Mouse (Mus musculus): Measurements from ENCODE around the gene Ggt6.

The Ggt6 gene

GRCm38 (mm10) chr11:72434963-72435693 is at the start of gene Ggt6:
TSS of gene Ggt6 (plus strand) at chr11:72435526.
- DNase-seq, result no peak

GRCm38 (mm10) chr11:72388113-72388529 is 47.2 kb upstream of the Ggt6 start:
- DNase-seq, result no peak

GRCm38 (mm10) chr11:72389407-72390142 is 45.8 kb upstream of the Ggt6 start:
- DNase-seq, result no peak

GRCm38 (mm10) chr11:72391181-72391580 is 44.1 kb upstream of the Ggt6 start:
- DNase-seq, result no peak

- DNase-seq, result no peak
Measured at GRCm38 (mm10) chr11:72393243-72393642, 42.1 kb upstream of the Ggt6 start.

DNA sequence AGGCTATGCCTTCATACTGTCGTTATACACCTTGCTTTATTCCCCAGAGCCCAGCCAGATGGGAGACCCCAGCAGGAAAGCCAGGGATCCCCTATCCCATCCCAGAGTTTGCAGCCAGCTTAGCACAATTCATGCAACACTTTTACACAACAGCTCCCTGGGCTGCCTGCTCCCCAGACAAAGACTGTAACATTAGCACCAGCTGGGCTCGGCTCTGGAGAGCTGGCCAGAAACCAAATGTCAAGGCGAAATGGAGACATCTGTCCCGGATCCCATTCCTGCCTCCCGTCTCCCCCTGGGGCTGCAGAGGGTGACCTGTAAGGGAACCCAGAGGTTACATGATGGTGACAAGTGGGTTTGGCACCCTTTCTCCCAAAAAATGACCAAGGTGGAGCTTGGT is 41.7 kb upstream of the Ggt6 start:
- DNase-seq, result no peak

- DNase-seq, result no peak
Measured at GRCm38 (mm10) chr11:72394694-72395093, 40.6 kb upstream of the Ggt6 start.

DNA sequence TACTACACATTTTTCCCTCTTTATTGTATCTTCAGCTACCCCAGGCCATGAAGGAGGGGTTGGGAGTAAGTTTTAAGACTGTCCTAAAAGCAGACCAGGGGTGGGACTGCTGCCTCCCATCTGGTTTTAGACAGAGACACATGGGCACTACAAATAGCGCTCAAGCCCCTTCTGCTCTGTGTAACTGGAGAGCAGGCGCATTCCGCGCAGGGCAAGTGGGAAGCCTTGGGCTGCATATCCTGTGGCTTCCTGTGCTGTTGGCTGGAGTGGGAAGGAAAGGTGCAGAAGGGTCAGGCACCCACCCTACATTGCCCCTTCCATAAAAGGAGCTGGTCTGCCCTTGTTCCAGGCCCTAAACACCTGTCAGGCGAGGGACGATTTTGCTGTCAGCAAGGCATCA is 39.7 kb upstream of the Ggt6 start:
- no peak for DNase-seq

GRCm38 (mm10) chr11:72396621-72397020 is 38.7 kb upstream of the Ggt6 start:
- no peak for DNase-seq

DNA sequence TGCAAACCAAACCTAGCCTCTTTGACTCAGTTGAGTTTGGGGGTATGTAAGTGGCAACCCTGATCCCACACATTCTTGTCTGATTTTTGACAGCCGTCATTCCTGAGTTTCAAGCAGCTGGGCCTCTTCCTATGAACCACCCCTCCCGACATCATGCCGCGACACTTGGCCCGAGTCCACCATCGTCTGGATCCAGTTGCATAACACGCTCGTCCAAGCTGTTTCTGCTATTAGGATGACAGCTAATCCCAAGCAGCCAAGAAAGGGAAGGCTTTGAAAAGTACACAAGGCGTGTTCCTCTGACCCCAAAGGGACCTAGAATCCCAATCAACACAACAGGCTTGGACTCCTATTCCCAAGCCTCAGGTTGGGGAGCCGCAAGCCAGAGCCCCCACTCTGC is 38.3 kb upstream of the Ggt6 start:
- DNase-seq, result no peak

GRCm38 (mm10) chr11:72397811-72398525 is 37.4 kb upstream of the Ggt6 start:
- DNase-seq, result no peak

- no peak for DNase-seq
Measured at GRCm38 (mm10) chr11:72401068-72401467, 34.3 kb upstream of the Ggt6 start.

DNA sequence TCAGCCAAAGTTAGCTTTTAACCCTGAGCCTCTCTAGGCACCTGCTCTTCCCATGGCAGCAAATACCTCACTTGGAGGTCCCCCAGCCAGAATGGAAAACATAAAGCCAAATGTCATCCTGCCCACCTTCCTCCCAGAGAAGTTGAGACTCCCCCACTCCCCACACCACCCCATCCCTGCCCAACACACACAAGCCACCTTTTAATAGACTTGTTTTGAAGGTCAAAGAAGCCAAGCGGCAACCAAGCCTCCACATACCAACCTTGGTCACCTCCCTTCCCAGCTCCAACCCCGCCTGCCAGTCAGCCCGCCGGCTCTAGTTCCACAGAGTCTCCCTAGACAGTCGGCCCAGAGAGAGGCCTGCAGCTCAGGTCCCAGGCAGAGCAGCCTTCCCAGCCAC is 33.3 kb upstream of the Ggt6 start:
- no peak for DNase-seq

DNA sequence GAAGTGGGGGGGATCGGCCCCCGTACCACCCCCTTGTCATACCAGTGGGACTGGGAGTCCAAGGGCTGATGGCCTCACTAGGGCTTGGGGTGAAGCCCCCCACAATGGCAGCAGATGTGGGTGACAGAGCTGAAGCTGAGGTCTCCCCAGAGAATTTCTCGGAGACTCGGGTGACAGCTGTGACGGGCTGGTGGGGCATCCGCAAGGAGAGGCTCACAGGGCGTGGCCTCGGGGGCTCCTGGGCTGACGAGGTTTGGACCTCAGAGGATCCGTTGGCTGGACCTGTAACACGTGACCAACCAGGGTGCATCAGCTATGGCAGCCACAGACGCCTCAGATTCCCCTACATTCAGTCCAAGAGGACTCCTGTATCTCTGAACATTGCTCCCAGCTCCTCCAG is 32.4 kb upstream of the Ggt6 start:
- no peak for DNase-seq

GRCm38 (mm10) chr11:72405532-72405931 is 29.8 kb upstream of the Ggt6 start:
- no peak for DNase-seq

GRCm38 (mm10) chr11:72406079-72406675 is 29.1 kb upstream of the Ggt6 start:
- no peak for DNase-seq

- DNase-seq, result no peak
Measured at GRCm38 (mm10) chr11:72407081-72407480, 28.2 kb upstream of the Ggt6 start.

DNA sequence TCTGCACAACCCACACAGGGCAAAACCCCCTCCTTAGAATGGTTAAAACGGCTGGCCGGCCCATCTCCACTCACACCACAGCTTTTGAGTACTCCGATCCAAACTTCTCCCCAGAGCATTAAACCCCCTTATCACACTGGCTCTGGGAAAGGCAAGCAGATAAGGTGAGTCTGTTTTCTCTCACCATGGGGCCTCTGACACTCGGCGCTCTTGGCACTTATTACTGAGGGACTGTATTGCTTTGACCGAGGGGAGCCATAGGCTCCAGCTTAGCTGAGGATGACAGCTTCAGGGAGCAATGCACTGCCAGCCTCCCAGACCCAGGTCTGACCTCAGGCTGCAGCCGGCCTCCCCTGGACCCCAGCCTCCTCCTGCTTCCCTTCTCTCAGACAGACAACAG is 27.8 kb upstream of the Ggt6 start:
- DNase-seq, result no peak

DNA sequence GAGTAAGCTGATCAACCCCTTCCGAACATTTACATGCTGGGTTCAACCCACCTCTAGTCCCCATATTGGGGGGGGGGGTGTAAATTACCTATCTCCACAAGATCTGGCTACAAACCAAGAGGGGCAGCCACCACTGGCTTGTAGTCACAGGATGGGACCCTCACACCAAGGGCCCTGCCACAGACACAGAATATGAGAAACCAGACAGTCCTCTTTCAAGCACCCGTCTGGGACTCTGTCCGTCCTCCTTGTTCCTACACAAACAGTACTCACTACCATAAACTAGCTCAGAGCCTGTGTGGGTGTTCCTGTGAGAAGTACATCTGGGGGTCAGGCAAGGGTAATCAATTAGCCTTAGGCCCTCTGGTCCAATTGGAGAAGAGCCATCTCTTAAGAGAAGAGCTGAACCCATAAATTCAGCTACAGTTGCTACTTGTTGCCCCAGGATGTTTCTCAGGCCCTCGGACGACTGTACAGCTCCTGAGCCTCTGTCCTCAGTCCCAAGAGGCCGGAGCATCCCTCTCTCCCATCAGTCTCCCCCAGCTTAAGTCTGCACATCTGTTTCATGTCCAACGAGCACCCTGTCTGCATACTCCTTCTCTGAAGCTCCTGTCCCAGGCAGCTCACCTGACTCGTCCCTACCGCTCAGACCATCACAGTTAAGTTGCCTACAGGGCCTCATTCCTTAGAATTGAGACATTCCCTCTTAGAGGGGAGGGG is 26.7 kb upstream of the Ggt6 start:
- DNase-seq, result no peak

DNA sequence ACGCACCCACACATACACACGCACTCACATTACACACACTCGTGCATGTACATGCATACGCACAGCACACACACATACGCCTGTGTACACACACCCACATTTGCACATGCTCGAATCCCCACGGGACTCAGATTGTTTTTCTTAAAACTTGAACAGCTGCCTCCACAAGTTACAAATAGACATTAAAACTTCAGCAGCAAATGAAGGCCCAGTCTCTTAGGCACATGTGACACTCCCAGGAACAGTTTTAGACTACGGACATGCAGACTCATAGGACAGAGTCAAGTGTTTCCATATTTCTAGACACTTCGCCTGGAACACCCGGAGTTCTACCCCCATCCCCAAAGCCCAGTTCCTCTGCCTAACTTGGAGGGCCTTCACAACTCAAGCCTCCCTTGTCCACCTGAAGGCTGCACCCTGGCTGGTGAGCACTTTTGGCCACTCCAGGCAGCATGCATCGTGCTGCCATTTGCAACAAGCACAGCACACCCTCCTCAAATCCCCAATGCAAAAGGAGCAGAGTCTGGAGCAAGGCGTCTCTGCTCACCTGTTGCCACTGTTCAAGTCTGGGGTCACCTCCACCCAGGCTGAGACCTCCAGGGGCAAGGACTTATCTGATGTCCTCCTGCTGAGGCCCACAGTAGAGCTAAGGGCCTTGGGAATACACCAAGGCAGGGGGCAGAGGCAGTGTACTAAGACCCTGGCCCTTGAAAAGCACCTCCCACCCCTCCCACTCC is 25.5 kb upstream of the Ggt6 start:
- no peak for DNase-seq

DNA sequence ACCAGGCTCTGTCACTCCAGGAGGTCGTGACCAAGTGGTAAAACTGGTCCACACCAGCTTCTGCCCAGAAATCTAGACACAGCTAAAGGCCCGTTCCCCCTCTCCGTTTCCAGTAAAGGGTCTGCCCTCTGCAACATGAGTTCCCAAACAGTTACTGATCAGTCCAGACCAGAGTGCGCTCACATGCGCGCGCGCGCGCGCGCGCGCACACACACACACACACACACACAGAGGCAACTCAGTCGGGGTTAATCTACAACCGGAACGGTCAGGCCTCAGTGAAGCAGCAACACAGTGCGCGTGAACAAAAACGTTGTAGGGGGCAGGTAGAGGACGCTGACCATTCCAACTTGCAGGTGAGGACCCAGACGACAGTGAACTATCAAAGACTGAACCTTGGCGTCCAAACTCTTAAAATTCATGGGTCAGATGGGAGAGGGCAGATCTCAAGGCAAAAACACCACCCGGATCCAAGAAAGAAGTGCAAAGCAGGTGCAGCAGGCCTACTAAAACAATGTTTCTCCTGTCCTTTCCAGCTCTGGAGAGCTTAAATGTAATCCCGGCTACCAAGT is 24.7 kb upstream of the Ggt6 start:
- DNase-seq, result no peak

Measured in thymus, postnatal 4 days (tissue).